Mouse (Mus musculus) embryonic fibroblast, embryonic 13.5 days (primary cell): Measurements from ENCODE around the gene Car11. TPM values are rescaled to one million over a fixed set of nuclear protein-coding genes. Genes with fewer than 3 reads are reported as not detected.

Experiments
- H3K27ac ChIP-seq: 2 replicates; pipeline ENCODE4 v1.5.1; 2012; ENCODE audit warnings: low read length, control low read depth, inconsistent platforms; ENCODE audit not compliant: insufficient read depth
- H3K4me1 ChIP-seq: 2 replicates; pipeline ENCODE4 v1.6.1; 2011; ENCODE audit warnings: low read length; ENCODE audit not compliant: control insufficient read depth, insufficient read depth
- H3K4me3 ChIP-seq: 2 replicates; pipeline ENCODE4 v1.5.1; 2011; ENCODE audit warnings: mild to moderate bottlenecking, control low read depth, low read length; ENCODE audit not compliant: insufficient read depth
- CTCF ChIP-seq: IDR thresholded peaks from 2 replicates; pipeline ENCODE4 v1.5.1; 2011; ENCODE audit warnings: mild to moderate bottlenecking, control low read depth, low read length, moderate library complexity, borderline replicate concordance; ENCODE audit not compliant: insufficient read depth
- POLR2A ChIP-seq: IDR thresholded peaks from 2 replicates; pipeline ENCODE4 v1.6.1; 2011; ENCODE audit warnings: low read depth, mild to moderate bottlenecking, control low read depth, low read length, moderate library complexity
- polyA plus RNA-seq: library from polyadenylated mRNA; stranded (reverse); fragments of >200 nt; gene quantifications from 2 replicates; pipeline ENCODE4 v1.2.4, GENCODE M21; 2011; ENCODE audit warnings: low read depth; ENCODE audit not compliant: missing spikeins, insufficient read length

Car11 gene
- polyA plus RNA-seq, 1 experiment = 6.6 TPM

GRCm38 (mm10) chr7:45722348-45722713 is 22.7 kb downstream of the Car11 start:
- no peaks in the 10 kb centered on the region for H3K4me1 ChIP-seq
- no peak overlapping the region for H3K4me3 ChIP-seq
- H3K27ac ChIP-seq = no peak overlapping the region
- TF ChIP-seq CTCF (no peak), POLR2A (no peak)

GRCm38 (mm10) chr7:45723301-45723700 is 23.7 kb downstream of the Car11 start:
- Histone ChIP-seq H3K4me3 (no peak overlapping the region), H3K4me1 (no peaks in the 10 kb centered on the region), H3K27ac (no peak overlapping the region)
- TF ChIP-seq CTCF (no peak), POLR2A (no peak)

GRCm38 (mm10) chr7:45723781-45724180 is 24.1 kb downstream of the Car11 start:
- Histone ChIP-seq H3K27ac (no peak overlapping the region), H3K4me3 (no peak overlapping the region), H3K4me1 (no peaks in the 10 kb centered on the region)
- TF ChIP-seq CTCF = no peak
- TF ChIP-seq POLR2A = no peak

GRCm38 (mm10) chr7:45725151-45725550 is 25.5 kb downstream of the Car11 start:
- Histone ChIP-seq H3K27ac (no peak overlapping the region), H3K4me1 (peaks cover under 1% of the 10 kb centered on the region; the same call in 1 of the 2 replicates), H3K4me3 (no peak overlapping the region)
- TF ChIP-seq POLR2A (no peak), CTCF (no peak)

GRCm38 (mm10) chr7:45725713-45726112 is 26.1 kb downstream of the Car11 start, which contains the start of gene Spaca4:
TSS of gene Spaca4 (minus strand) at chr7:45725813.
- TF ChIP-seq CTCF (no peak), POLR2A (no peak)
- H3K4me1 ChIP-seq = peaks cover 5% of the 10 kb centered on the region
- no peak within 1 kb of the TSS for H3K27ac ChIP-seq
- no peak within 1 kb of the TSS for H3K4me3 ChIP-seq

- H3K4me1 ChIP-seq = peaks cover 5% of the 10 kb centered on the region
- no peak overlapping the region for H3K4me3 ChIP-seq
- TF ChIP-seq POLR2A = no peak
- no peak for TF ChIP-seq CTCF
- no peak overlapping the region for H3K27ac ChIP-seq
Observed at GRCm38 (mm10) chr7:45726419-45726818, 26.8 kb downstream of the Car11 start.

- Histone ChIP-seq H3K4me1 (peaks cover 5% of the 10 kb centered on the region), H3K27ac (no peak overlapping the region), H3K4me3 (no peak overlapping the region)
- TF ChIP-seq POLR2A = no peak
- TF ChIP-seq CTCF = no peak
Observed at GRCm38 (mm10) chr7:45727625-45728024, 28.0 kb downstream of the Car11 start.

GRCm38 (mm10) chr7:45730727-45731431 is 31.2 kb downstream of the Car11 start:
- Histone ChIP-seq H3K27ac (peak overlapping the region; percentile 20), H3K4me3 (no peak overlapping the region)
- TF ChIP-seq CTCF = no peak
- no peak for TF ChIP-seq POLR2A

GRCm38 (mm10) chr7:45733477-45733876 is 33.8 kb downstream of the Car11 start:
- Histone ChIP-seq H3K4me1 (peaks cover 5% of the 10 kb centered on the region), H3K4me3 (no peak overlapping the region), H3K27ac (no peak overlapping the region)
- TF ChIP-seq POLR2A = no peak
- no peak for TF ChIP-seq CTCF

More at GRCm38 (mm10) chr7:45730727-45731431, 31.2 kb downstream of the Car11 start:
- H3K4me1 ChIP-seq = peaks cover 5% of the 10 kb centered on the region

GRCm38 (mm10) chr7:45739162-45739763 is 39.6 kb downstream of the Car11 start:
- TF ChIP-seq POLR2A (no peak), CTCF (peak; percentile 30; the same call in 1 of the 2 replicates)
- H3K27ac ChIP-seq = no peak overlapping the region
- no peaks in the 10 kb centered on the region for H3K4me1 ChIP-seq
- H3K4me3 ChIP-seq = no peak overlapping the region
